Mouse (Mus musculus): ENCODE results near the gene Nedd9. TPM values are rescaled to one million over a fixed set of nuclear protein-coding genes. Genes with fewer than 3 reads are reported as not detected.

Gene Nedd9
- polyA plus RNA-seq (2012; rRNA removed): 28.2 and 30.1 TPM in 2 replicates

DNA sequence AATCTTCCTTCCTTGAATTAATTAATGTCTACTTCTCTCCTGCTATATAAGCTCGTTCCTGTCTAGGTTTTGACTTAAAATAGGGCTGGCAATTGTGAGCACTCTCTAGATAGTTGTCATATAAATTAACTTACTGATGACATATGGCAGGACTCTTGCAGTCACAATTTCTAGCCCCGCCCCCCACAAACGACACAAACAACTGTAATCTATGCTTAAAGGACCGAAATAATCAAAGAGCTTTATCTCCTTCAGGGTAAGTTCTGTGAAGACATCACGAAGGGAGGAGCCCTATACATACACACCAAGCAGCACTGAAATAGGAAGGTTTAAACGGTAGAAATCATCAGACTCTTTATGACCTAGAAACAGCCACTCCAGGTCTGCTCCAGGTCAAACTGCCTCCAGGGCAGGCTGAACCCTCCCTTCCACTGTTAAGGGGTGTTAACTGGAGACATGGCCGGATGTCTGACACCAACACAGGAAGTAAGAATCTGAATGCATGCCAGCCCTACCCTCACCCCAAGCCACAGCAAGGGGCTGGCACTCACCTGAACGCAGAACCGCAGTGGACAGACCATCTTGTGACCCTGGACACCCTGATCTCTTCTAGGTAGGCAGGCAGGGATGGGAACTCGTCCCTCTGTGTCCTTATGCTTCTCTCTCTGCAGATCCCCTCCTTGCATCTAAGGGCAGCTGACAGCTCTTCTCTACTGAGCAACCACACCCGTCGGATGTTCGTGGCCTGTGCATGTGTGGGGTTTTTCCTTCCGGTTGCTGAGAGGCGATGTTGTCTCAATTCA lies at the start of gene Nedd9:
Gene Nedd9, minus strand, starts transcription at position 757 of the 803 bp plus-strand sequence.
- no peak for DNase-seq (ENCODE audit: low read depth)

- no peak for DNase-seq (ENCODE audit: low read depth)
Measured at GRCm38 (mm10) chr13:41532625-41533024, 45.5 kb upstream of the Nedd9 start.

DNA sequence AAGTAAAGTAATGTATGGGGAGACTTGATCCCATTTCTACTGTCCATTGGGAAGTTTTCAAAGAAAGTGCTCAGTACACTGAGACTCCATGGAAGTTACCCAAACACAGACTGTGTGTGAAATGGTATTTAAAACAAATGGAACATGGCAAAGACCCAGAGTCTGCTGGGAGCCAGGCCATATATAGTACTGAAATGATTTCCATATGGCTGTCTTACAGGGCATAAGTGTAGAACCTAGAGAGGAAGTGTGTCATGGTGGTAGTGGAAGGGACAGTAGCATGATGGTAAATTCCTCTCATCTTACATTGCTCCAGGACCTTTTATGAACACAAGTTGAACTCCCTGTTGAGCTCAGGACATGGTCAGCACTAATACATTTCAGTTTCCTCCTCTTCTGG lies 43.2 kb upstream of the Nedd9 start:
- DNase-seq (ENCODE audit: low read depth): no peak

DNA sequence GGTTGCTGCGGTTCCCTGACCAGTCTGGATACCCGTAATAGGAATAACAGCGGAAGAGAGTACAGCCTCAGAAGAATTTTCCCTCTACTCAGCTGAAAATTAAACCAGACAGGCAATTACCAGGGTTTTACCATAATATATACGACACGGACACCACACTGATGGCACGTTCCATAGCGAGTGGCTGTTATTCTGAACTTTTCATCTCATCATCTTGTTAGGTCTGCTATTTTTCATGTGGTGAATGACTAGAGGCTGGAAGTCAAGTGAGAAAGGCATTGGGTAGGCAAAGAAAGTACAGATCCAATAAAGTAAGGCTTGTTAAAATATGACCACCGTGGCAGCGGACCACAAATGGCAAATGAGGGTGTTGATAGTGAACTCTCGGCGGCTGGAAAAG lies 37.0 kb upstream of the Nedd9 start:
- DNase-seq (ENCODE audit: low read depth): no peak

DNA sequence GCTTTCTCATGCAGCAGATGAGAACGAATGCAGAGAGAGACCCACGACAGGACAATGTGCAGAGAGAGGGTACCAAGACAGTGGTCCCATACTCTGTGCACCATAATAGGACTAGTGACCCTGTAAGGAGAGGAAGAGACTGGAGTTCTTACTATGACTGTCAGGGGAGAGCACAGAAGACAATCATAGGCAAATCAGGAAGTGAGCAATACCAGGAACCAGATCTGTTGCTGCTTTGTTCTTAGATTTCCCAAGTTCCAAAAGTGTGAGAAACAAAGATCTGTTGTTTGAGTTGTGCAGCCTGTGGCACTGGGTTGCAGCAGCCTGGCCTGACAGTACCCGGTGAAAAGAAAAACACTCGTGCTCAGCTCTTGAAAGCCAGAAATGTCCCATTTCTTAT lies 34.1 kb upstream of the Nedd9 start:
- DNase-seq (ENCODE audit: low read depth): no peak

- no peak for DNase-seq (ENCODE audit: low read depth)
Measured at GRCm38 (mm10) chr13:41520549-41521161, 33.5 kb upstream of the Nedd9 start.

DNA sequence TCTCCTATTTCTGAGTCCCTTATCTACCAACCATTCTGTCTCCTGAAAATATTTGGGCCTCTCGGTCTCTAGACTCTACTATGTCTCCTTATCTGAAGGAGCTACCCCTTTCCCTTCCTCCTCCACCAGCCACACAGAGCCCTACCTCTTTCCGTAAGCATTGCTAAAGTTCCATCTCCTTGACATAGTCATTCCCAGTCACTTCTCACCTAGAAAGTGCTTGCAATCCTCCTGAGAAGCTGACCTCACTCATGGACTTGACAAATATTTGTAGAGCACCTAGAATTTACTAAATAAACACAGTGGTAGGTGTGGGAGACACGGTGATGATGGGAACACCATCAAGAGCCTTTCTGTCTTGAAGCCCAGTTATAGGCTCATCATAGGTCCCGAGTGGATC lies 32.6 kb upstream of the Nedd9 start:
- DNase-seq (ENCODE audit: low read depth): no peak

GRCm38 (mm10) chr13:41517193-41517592 lies 30.0 kb upstream of the Nedd9 start:
- no peak for DNase-seq (ENCODE audit: low read depth)

DNA sequence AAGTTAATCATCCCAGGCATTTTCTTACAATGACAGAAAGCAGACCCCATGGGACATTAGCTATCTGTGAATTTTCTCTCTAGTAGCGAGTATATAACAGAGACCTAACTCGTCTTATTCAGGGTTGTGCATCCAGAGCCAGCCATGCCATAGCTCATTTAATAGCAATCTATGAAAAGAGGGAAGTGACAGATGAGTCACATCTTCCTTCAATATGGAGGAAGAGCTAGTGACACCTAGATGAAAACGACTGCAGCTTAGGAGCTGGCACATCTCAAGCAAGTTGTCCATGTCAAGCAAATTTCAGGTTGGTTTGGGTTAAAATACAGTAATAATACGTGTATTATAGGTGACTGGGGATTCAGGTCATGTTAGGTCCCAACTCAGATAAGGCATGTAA lies 28.6 kb upstream of the Nedd9 start:
- DNase-seq (ENCODE audit: low read depth): no peak

GRCm38 (mm10) chr13:41514918-41515317 lies 27.8 kb upstream of the Nedd9 start:
- no peak for DNase-seq (ENCODE audit: low read depth)

GRCm38 (mm10) chr13:41513456-41513855 lies 26.3 kb upstream of the Nedd9 start:
- no peak for DNase-seq (ENCODE audit: low read depth)

- no peak for DNase-seq (ENCODE audit: low read depth)
Measured at GRCm38 (mm10) chr13:41512243-41512642, 25.1 kb upstream of the Nedd9 start.

- DNase-seq (ENCODE audit: low read depth): no peak
Measured at GRCm38 (mm10) chr13:41510631-41511419, 23.7 kb upstream of the Nedd9 start.

DNA sequence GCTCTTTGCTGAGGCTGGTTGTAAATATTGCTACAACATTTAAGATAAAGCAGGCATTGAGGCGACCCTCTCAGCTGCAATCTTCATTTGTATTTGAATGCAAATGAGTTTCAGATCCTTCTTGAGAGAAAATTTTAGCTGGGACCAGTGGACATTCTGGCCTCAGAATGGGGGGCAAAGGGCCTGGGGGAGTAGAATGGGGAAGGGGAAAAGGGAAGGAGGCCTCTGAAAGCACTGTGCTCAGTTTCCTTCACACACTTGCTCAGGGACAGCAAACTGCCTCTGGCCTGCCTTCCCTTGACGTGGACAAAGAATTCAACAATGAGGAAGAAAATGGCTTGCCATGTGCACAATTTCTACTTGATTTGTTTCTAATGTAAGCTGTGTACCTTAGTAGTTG lies 18.4 kb upstream of the Nedd9 start:
- no peak for DNase-seq (ENCODE audit: low read depth)

DNA sequence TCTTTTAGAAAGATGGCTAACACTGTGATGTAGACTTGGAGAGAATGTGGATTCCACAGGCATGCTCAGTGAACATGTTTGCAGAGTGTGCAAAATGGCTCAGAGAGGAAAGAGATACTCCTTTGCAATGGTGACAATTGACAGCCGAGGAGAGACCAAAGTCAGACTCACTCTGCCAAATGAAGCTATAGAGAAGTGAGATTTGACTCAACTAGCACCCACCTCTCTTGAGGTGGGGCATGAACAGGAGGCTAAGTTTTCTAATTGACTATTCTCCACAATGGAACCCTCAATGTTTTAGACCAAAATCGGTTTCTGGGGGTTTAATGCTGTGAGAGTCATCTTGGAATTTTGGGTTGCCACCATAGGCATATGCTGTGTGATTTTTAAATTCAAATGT lies 17.8 kb upstream of the Nedd9 start:
- DNase-seq (ENCODE audit: low read depth): no peak

GRCm38 (mm10) chr13:41504448-41504847 lies 17.3 kb upstream of the Nedd9 start:
- no peak for DNase-seq (ENCODE audit: low read depth)

- DNase-seq (ENCODE audit: low read depth): no peak
Measured at GRCm38 (mm10) chr13:41502917-41503301, 15.7 kb upstream of the Nedd9 start.

DNA sequence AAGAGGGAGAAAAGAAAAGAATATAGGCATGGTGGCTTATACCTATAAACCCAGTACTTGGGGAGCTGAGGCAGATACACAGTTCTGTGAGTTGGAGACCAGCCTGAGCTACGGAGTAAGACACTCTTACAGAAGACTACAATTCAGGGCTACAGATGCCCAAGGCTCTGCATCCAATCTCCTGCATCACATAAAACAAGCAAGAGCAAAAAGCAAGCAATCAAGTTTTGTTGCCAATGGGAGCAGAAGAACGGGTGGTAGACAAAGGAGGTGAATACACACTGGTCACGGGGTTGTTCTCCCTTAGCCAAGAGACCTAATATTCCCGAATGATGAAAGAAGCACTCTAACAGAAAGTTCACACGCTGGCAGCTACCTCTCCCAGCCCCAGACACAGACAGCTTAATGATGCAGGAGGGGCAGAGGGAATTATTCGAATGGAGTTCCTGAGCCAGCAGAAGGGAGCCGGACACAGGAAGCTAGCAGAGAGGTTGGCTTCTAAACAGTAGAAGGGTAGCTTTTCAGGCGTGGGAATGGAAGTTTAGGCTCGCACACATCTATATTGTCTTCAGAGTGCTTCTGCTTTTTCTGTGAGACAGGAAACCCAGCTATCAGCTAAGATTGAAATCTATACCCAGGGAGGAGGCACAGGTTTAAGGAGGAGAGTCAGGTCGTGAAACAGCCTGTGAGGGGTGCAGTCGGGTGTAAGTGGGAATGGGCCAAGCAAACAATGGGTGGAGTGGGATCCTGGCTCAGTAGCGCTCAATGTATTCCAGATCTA lies 15.2 kb upstream of the Nedd9 start:
- no peak for DNase-seq (ENCODE audit: low read depth)

- no peak for DNase-seq (ENCODE audit: low read depth)
Measured at GRCm38 (mm10) chr13:41500793-41501192, 13.6 kb upstream of the Nedd9 start.

GRCm38 (mm10) chr13:41498611-41499121 lies 11.5 kb upstream of the Nedd9 start:
- DNase-seq (ENCODE audit: low read depth): no peak

GRCm38 (mm10) chr13:41494681-41495080 lies 7.5 kb upstream of the Nedd9 start:
- DNase-seq (ENCODE audit: low read depth): no peak

All from gonadal fat pad, adult 2 months (tissue).